Mouse (Mus musculus) heart, postnatal 0 days (tissue): ENCODE measurements around the gene Cdk19. TPM values are rescaled to one million over a fixed set of nuclear protein-coding genes. Genes with fewer than 3 reads are reported as not detected.
"Not testable (repeated sequence)": the region's sequence is repeated elsewhere in the genome, so short reads cannot be mapped to it uniquely, and the experiment has no call there.

Experiments
- ATAC-seq: fragments of 200-750 bp; cut with Nextera tagmentation; 2 replicates; pipeline ENCODE4 v1.8.0; 2017; ENCODE audit warnings: low read depth, moderate number of reproducible peaks, moderate library complexity; ENCODE audit not compliant: insufficient read depth
- DNase-seq: peaks from one replicate; pipeline ENCODE4 v3.0.0-alpha.2; 2016; ENCODE audit warnings: low spot score
- H3K27ac ChIP-seq: fragments of 300-500 bp; sonication (generic); 2 replicates; pipeline ENCODE4 v1.5.1; 2014; ENCODE audit warnings: low read depth, mild to moderate bottlenecking
- H3K27me3 ChIP-seq: fragments of 300-500 bp; sonication (generic); 2 replicates; pipeline ENCODE4 v1.6.1; 2014; ENCODE audit warnings: low read length, mixed read lengths; ENCODE audit not compliant: control insufficient read depth, insufficient read depth
- H3K36me3 ChIP-seq: fragments of 300-500 bp; sonication (generic); replicated peaks from 2 replicates; pipeline ENCODE4 v1.6.1; 2014; ENCODE audit warnings: low read length, mixed read lengths; ENCODE audit not compliant: control insufficient read depth, insufficient read depth
- H3K4me1 ChIP-seq: fragments of 300-500 bp; sonication (generic); 2 replicates; pipeline ENCODE4 v1.6.1; 2014; ENCODE audit warnings: antibody characterized with exemption; ENCODE audit not compliant: control insufficient read depth, insufficient read depth
- H3K4me2 ChIP-seq: fragments of 300-500 bp; sonication (generic); 2 replicates; pipeline ENCODE4 v1.6.1; 2014; ENCODE audit warnings: low read depth, mild to moderate bottlenecking, low read length, moderate library complexity
- H3K4me3 ChIP-seq: fragments of 300-500 bp; sonication (generic); 2 replicates; pipeline ENCODE4 v1.5.1; 2014; ENCODE audit warnings: low read depth, low read length
- H3K9ac ChIP-seq: fragments of 300-500 bp; sonication (generic); replicated peaks from 2 replicates; pipeline ENCODE4 v1.6.1; 2014; ENCODE audit warnings: low read depth, low read length, mixed read lengths
- H3K9me3 ChIP-seq: fragments of 300-500 bp; sonication (generic); replicated peaks from 2 replicates; pipeline ENCODE4 v1.6.1; 2016; ENCODE audit warnings: low read length; ENCODE audit not compliant: control insufficient read depth
- CTCF ChIP-seq: IDR thresholded peaks from 2 replicates; pipeline ENCODE4 v1.5.1; 2016; ENCODE audit warnings: antibody characterized with exemption, control low read depth, low read depth
- EP300 ChIP-seq: IDR thresholded peaks from 2 replicates; pipeline ENCODE4 v1.6.1; 2016; ENCODE audit warnings: antibody characterized with exemption, low read depth
- WGBS: fragments of 180-500 bp; shearing (Covaris S2); extraction: QIAGEN DNeasy Blood & Tissue Kit; methylation state at CpG from one replicate; pipeline ENCODE4 v1.1.7; 2014; 5-methylcytosine and 5-hydroxymethylcytosine counted together
- polyA plus RNA-seq: library from polyadenylated mRNA; unstranded; fragments of >200 nt; fragmentation: Nextera tagmentation; extraction: Ambion mirVana; gene quantifications from 2 replicates; pipeline ENCODE4 v1.2.1, GENCODE M21; 2015
- total RNA-seq: library from RNA; depleted of rRNA; stranded (reverse); fragments of >200 nt; gene quantifications from 2 replicates; pipeline ENCODE4 v1.2.3, GENCODE M21; 2014; ENCODE audit warnings: low replicate concordance

Cdk19 gene
- total and polyA plus RNA-seq, 2 experiments from 2014 or later, result 3.1 to 11.6 TPM

DNA sequence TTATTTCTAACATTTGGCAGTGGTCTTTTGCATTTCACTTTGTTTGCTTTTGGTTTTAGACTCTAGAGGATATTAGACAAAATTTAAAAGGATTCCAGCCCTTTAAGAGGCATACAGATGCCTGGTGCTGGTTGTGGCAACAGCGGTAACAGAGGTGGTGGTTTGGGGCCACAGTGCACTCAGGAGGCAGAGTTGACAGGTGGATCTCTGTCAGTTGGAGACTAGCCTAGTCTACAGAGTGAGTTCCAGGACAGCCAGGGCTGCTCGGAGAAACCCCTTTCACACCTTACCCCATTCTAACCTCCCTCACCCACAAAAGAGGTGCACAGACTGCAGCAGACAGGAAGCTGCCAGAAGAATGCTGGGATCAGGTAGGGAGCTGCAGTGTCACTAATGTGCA is 82.4 kb downstream of the Cdk19 start:
- DNase-seq (no peak), ATAC-seq (no peak)
- no peak for TF ChIP-seq CTCF
- TF ChIP-seq EP300, result no peak
- no peak overlapping the region; the same call in 1 of the 2 replicates for H3K27ac ChIP-seq
- WGBS, result 78% methylated on average over 2 of the region's 2 CpGs
- H3K27me3 ChIP-seq, result no peaks in the 10 kb centered on the region
- H3K4me3 ChIP-seq, result no peak overlapping the region
- no peaks in the 10 kb centered on the region for H3K36me3 ChIP-seq
- no peaks in the 10 kb centered on the region for H3K9me3 ChIP-seq
- H3K4me2 ChIP-seq, result no peak overlapping the region
- no peak overlapping the region for H3K9ac ChIP-seq
- peaks cover 17% of the 10 kb centered on the region for H3K4me1 ChIP-seq

DNA sequence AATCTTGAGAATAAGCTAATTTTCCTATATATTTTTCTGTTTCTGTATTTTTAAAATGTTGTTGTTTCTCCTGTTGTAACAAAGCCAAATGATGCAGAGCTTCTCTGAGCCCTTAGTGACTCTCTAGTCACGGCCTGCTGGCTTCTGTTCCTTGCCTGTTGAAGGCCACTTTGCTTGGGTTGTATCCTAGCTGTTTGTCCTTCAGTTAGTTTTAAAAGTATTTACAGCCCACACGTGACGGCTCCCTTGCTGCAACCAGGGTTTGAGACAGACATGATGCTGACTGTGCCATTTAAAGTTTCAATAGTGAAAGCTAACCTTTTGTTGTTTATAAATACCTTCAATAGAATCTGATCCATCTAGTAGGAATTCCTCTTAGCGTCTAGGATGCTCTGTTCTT is 83.3 kb downstream of the Cdk19 start:
- Histone ChIP-seq H3K36me3 (no peaks in the 10 kb centered on the region), H3K4me1 (peaks cover 12% of the 10 kb centered on the region), H3K4me2 (no peak overlapping the region), H3K9me3 (no peaks in the 10 kb centered on the region), H3K9ac (no peak overlapping the region), H3K4me3 (no peak overlapping the region), H3K27ac (no peak overlapping the region; the same call in 1 of the 2 replicates), H3K27me3 (no peaks in the 10 kb centered on the region)
- WGBS, result 49% methylated on average over 4 of the region's 4 CpGs
- no peak for DNase-seq
- TF ChIP-seq EP300 (no peak), CTCF (no peak)
- no peak for ATAC-seq

DNA sequence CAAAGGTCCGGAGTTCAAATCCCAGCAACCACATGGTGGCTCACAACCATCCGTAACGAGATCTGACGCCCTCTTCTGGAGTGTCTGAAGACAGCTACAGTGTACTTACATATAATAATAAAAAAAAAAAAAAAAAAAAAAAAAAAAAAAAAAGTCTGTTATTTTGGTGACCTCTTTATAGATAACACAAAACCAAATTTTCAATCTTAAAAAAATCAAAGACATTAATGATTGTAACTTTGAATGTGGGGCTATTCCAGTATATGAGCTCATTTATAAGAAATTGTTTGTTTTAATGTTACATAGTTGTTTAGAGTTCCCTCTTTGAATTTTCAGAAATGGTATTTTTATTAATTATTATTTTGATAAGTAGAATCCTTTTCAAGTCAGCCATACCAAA is 85.1 kb downstream of the Cdk19 start:
- WGBS, result 90% methylated on average over 2 of the region's 4 CpGs
- not testable (repeated sequence) for DNase-seq, H3K27me3 ChIP-seq, H3K4me3 ChIP-seq, H3K4me2 ChIP-seq, H3K4me1 ChIP-seq, H3K36me3 ChIP-seq, ATAC-seq, H3K9me3 ChIP-seq, H3K9ac ChIP-seq, H3K27ac ChIP-seq

DNA sequence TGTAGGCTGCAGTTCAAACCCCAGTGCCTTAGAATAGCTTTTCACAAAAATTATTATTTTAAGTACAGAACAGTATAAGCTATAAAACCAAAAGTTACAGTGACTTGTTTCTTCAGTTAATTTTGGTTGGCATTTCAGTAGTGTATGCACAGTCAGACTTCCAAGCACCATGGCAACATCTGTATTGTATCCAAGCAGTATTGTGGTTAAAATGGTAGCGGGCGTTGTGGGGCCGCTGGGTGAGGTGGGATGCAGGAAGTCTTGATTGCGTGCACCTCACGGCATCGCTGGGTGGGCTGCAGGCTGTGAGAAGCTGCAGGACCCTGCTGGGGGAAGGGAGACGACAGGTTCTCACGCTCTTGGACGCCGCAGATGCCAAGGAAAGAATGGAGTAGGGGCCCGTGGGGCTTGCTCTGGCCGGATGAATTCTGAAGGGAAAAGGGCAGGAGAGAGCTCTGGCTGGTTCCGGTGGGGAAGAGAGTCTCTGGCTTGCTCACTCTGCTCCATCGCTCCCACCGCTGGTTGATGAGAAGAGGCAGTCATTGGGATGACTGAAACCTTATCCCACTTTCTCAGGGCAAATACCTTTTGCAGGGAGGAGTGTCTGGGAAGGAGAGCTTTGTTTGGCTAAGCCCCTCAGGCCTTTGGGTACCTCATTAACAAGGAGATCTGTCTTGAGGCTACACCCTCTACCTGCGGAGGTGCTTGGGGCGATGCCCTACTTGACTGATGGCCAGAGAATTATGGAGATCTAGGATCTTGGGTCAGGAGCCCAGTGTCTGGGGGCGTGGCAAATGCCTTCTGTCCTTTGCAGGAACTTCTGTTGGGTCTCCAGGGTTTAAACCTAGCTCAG is 86.1 kb downstream of the Cdk19 start:
- no peak overlapping the region for H3K4me3 ChIP-seq
- no peaks in the 10 kb centered on the region for H3K9me3 ChIP-seq
- peaks cover 9% of the 10 kb centered on the region for H3K4me1 ChIP-seq
- WGBS, result 33% methylated on average over 18 of the region's 18 CpGs
- no peak overlapping the region for H3K27ac ChIP-seq
- no peaks in the 10 kb centered on the region for H3K36me3 ChIP-seq
- no peak overlapping the region for H3K9ac ChIP-seq
- DNase-seq (no peak), ATAC-seq (no peak)
- no peaks in the 10 kb centered on the region for H3K27me3 ChIP-seq
- TF ChIP-seq CTCF, result no peak
- no peak for TF ChIP-seq EP300
- peak overlapping the region; percentile 34 for H3K4me2 ChIP-seq

DNA sequence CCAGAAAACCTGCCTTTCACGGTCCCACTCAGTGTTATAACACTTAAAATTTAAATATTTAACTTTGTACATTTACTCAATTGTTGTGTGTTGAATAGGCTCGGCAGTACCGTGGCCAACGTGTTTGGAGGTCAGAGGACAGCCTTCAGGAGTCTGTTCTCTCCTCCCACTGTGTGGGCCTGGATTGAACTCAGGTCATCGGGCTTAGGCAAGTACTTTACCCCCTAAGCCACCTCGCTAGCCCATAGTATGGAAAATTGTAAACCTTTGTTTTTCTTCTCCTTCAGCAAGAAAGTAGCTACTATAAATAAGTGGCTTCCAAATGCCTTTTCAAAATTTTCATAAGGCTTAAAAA is 86.7 kb downstream of the Cdk19 start:
- no peak for ATAC-seq
- H3K9ac ChIP-seq, result no peak overlapping the region
- H3K27ac ChIP-seq, result no peak overlapping the region
- H3K4me3 ChIP-seq, result no peak overlapping the region
- no peak overlapping the region for H3K4me2 ChIP-seq
- H3K27me3 ChIP-seq, result no peaks in the 10 kb centered on the region
- no peak for DNase-seq
- WGBS, result 80% methylated on average over 6 of the region's 6 CpGs
- H3K36me3 ChIP-seq, result no peaks in the 10 kb centered on the region
- peaks cover 9% of the 10 kb centered on the region for H3K4me1 ChIP-seq
- H3K9me3 ChIP-seq, result no peaks in the 10 kb centered on the region
- no peak for TF ChIP-seq EP300
- TF ChIP-seq CTCF, result no peak

DNA sequence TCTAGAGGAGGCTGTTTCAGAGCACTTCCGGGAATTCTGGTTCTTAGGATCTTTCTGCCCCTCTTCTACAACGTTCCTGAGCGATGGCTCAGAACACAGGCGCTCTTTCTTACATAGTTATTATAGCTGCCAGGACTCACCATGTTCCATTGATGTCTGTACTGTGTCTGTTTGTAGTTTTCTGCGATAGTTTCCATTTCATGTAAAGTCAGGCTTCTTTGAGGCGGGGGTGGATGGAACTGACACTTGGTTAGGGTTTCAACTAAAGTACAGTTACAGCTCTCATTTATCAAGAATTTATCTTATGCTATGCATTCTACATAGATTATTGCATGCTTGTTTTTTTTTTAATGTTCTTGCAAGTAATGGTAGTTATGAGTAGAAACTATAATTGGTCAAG is 89.3 kb downstream of the Cdk19 start:
- peaks cover 3% of the 10 kb centered on the region; the same call in 1 of the 2 replicates for H3K4me1 ChIP-seq
- TF ChIP-seq CTCF (no peak), EP300 (no peak)
- no peak overlapping the region for H3K4me2 ChIP-seq
- H3K9me3 ChIP-seq, result no peaks in the 10 kb centered on the region
- ATAC-seq (no peak), DNase-seq (no peak)
- H3K27ac ChIP-seq, result no peak overlapping the region
- no peak overlapping the region for H3K9ac ChIP-seq
- H3K4me3 ChIP-seq, result no peak overlapping the region
- H3K27me3 ChIP-seq, result no peaks in the 10 kb centered on the region
- H3K36me3 ChIP-seq, result no peaks in the 10 kb centered on the region
- WGBS, result 70% methylated on average over 6 of the region's 6 CpGs
